Mouse (Mus musculus) liver, embryonic 16.5 days (tissue): ENCODE data around the gene Psmd13. TPM values are rescaled to one million over a fixed set of nuclear protein-coding genes. Genes with fewer than 3 reads are reported as not detected.

ENCODE experiments used
- ATAC-seq: fragments of 200-750 bp; cut with Nextera tagmentation; 2 replicates; pipeline ENCODE4 v1.8.0; 2017; ENCODE audit warnings: low read depth, mild to moderate bottlenecking, moderate number of reproducible peaks, moderate library complexity
- H3K27ac ChIP-seq: fragments of 300-500 bp; sonication (generic); 2 replicates; pipeline ENCODE4 v1.5.1; 2014; ENCODE audit warnings: mild to moderate bottlenecking, low read length
- H3K27me3 ChIP-seq: fragments of 300-500 bp; sonication (generic); 2 replicates; pipeline ENCODE4 v1.6.1; 2014; ENCODE audit warnings: low read depth, low read length, mixed read lengths; ENCODE audit not compliant: control insufficient read depth, insufficient read depth
- H3K36me3 ChIP-seq: fragments of 300-500 bp; sonication (generic); 2 replicates; pipeline ENCODE4 v1.6.1; 2014; ENCODE audit warnings: mild to moderate bottlenecking; ENCODE audit not compliant: control insufficient read depth, insufficient read depth
- H3K4me1 ChIP-seq: fragments of 300-500 bp; sonication (generic); 2 replicates; pipeline ENCODE4 v1.6.1; 2014; ENCODE audit warnings: low read depth, low read length, mixed read lengths; ENCODE audit not compliant: control insufficient read depth
- H3K4me2 ChIP-seq: fragments of 300-500 bp; sonication (generic); 2 replicates; pipeline ENCODE4 v1.6.1; 2014; ENCODE audit warnings: low read depth, low read length, mixed read lengths
- H3K4me3 ChIP-seq: fragments of 300-500 bp; sonication (generic); 2 replicates; pipeline ENCODE4 v1.5.1; 2014; ENCODE audit warnings: low read depth, mild to moderate bottlenecking, low read length
- H3K9ac ChIP-seq: fragments of 300-500 bp; sonication (generic); 2 replicates; pipeline ENCODE4 v1.6.1; 2014; ENCODE audit warnings: low read depth, low read length
- H3K9me3 ChIP-seq: fragments of 300-500 bp; sonication (generic); replicated peaks from 2 replicates; pipeline ENCODE4 v1.6.1; 2016; ENCODE audit warnings: low read length; ENCODE audit not compliant: control insufficient read depth
- WGBS: fragments of 180-500 bp; shearing (Covaris S2); extraction: QIAGEN DNeasy Blood & Tissue Kit; methylation state at CpG from one replicate; pipeline ENCODE4 v1.1.7; 2014; ENCODE audit not compliant: insufficient replicate concordance; 5-methylcytosine and 5-hydroxymethylcytosine counted together
- polyA plus RNA-seq: library from polyadenylated mRNA; unstranded; fragments of >200 nt; fragmentation: Nextera tagmentation; extraction: Ambion mirVana; gene quantifications from 2 replicates; pipeline ENCODE4 v1.2.1, GENCODE M21; 2015

Gene Psmd13
- polyA plus RNA-seq, 1 experiment from 2014 or later, result 108 TPM

GRCm38 (mm10) chr7:140942811-140943210 is 61.0 kb downstream of the Psmd13 start:
- H3K4me3 ChIP-seq, result no peak overlapping the region
- no peak overlapping the region for H3K9ac ChIP-seq
- H3K27ac ChIP-seq, result peak overlapping the region; percentile 1; the same call in 1 of the 2 replicates
- 81% methylated on average over 10 of the region's 10 CpGs for WGBS
- no peaks in the 10 kb centered on the region for H3K9me3 ChIP-seq
- H3K36me3 ChIP-seq, result no peaks in the 10 kb centered on the region
- H3K4me2 ChIP-seq, result no peak overlapping the region
- H3K4me1 ChIP-seq, result peaks cover 10% of the 10 kb centered on the region
- H3K27me3 ChIP-seq, result no peaks in the 10 kb centered on the region
- no peak for ATAC-seq

- H3K27ac ChIP-seq, result no peak overlapping the region
- no peak overlapping the region for H3K9ac ChIP-seq
- H3K27me3 ChIP-seq, result no peaks in the 10 kb centered on the region
- H3K4me1 ChIP-seq, result peaks cover 10% of the 10 kb centered on the region
- 76% methylated on average over 4 of the region's 4 CpGs for WGBS
- H3K36me3 ChIP-seq, result no peaks in the 10 kb centered on the region
- H3K4me3 ChIP-seq, result no peak overlapping the region
- no peak for ATAC-seq
- no peak overlapping the region for H3K4me2 ChIP-seq
- H3K9me3 ChIP-seq, result no peaks in the 10 kb centered on the region
Observed at GRCm38 (mm10) chr7:140943356-140943755, 61.6 kb downstream of the Psmd13 start.

GRCm38 (mm10) chr7:140944236-140944635 is 62.5 kb downstream of the Psmd13 start:
- WGBS, result 68% methylated on average over 7 of the region's 7 CpGs
- no peaks in the 10 kb centered on the region for H3K36me3 ChIP-seq
- H3K27me3 ChIP-seq, result no peaks in the 10 kb centered on the region
- H3K9ac ChIP-seq, result no peak overlapping the region
- H3K4me1 ChIP-seq, result peaks cover 10% of the 10 kb centered on the region
- ATAC-seq, result no peak
- no peak overlapping the region for H3K4me3 ChIP-seq
- H3K9me3 ChIP-seq, result no peaks in the 10 kb centered on the region
- H3K27ac ChIP-seq, result no peak overlapping the region
- H3K4me2 ChIP-seq, result no peak overlapping the region

GRCm38 (mm10) chr7:140945247-140945646 is 63.5 kb downstream of the Psmd13 start:
- no peak overlapping the region for H3K27ac ChIP-seq
- no peaks in the 10 kb centered on the region for H3K9me3 ChIP-seq
- H3K9ac ChIP-seq, result no peak overlapping the region
- ATAC-seq, result no peak
- H3K4me1 ChIP-seq, result peaks cover 10% of the 10 kb centered on the region
- no peak overlapping the region for H3K4me3 ChIP-seq
- no peaks in the 10 kb centered on the region for H3K27me3 ChIP-seq
- 75% methylated on average over 5 of the region's 5 CpGs for WGBS
- H3K4me2 ChIP-seq, result no peak overlapping the region
- H3K36me3 ChIP-seq, result no peaks in the 10 kb centered on the region

- H3K27ac ChIP-seq, result 0 out of 2 replicates have a peak overlapping the region, but pooled peaks have one; percentile 5
- H3K4me3 ChIP-seq, result no peak overlapping the region
- H3K4me1 ChIP-seq, result peaks cover 6% of the 10 kb centered on the region
- no peaks in the 10 kb centered on the region for H3K36me3 ChIP-seq
- ATAC-seq, result no peak
- 71% methylated on average over 10 of the region's 10 CpGs for WGBS
- H3K9me3 ChIP-seq, result no peaks in the 10 kb centered on the region
- no peaks in the 10 kb centered on the region for H3K27me3 ChIP-seq
- H3K4me2 ChIP-seq, result no peak overlapping the region
- H3K9ac ChIP-seq, result no peak overlapping the region
Observed at GRCm38 (mm10) chr7:140946311-140946710, 64.5 kb downstream of the Psmd13 start.

GRCm38 (mm10) chr7:140946980-140947379 is 65.2 kb downstream of the Psmd13 start:
- Histone ChIP-seq H3K27me3 (no peaks in the 10 kb centered on the region), H3K27ac (no peak overlapping the region), H3K36me3 (no peaks in the 10 kb centered on the region), H3K9me3 (no peaks in the 10 kb centered on the region), H3K4me2 (no peak overlapping the region), H3K4me3 (no peak overlapping the region), H3K4me1 (peaks cover 5% of the 10 kb centered on the region), H3K9ac (no peak overlapping the region)
- WGBS, result 21% methylated on average over 7 of the region's 7 CpGs
- peak; percentile 30 for ATAC-seq

- H3K9ac ChIP-seq, result no peak overlapping the region
- H3K4me3 ChIP-seq, result no peak overlapping the region
- H3K4me1 ChIP-seq, result no peaks in the 10 kb centered on the region; the same call in none of the 2 replicates
- no peak overlapping the region; the same call in 1 of the 2 replicates for H3K27ac ChIP-seq
- H3K27me3 ChIP-seq, result no peaks in the 10 kb centered on the region
- H3K36me3 ChIP-seq, result no peaks in the 10 kb centered on the region
- no peak overlapping the region for H3K4me2 ChIP-seq
- H3K9me3 ChIP-seq, result no peaks in the 10 kb centered on the region
- peak; percentile 42 for ATAC-seq
- 26% methylated on average over 8 of the region's 8 CpGs for WGBS
Observed at GRCm38 (mm10) chr7:140948161-140948560, 66.4 kb downstream of the Psmd13 start.

Other genes starting within 250 kb of the Psmd13 start
- gene Olfr53, start 235.5 kb upstream of the Psmd13 start, polyA plus RNA-seq, result not detected in 2 replicates
- not detected in 2 replicates for gene Olfr539, start 222.0 kb upstream of the Psmd13 start, polyA plus RNA-seq
- gene Olfr45, start 200.0 kb upstream of the Psmd13 start, polyA plus RNA-seq, result not detected in 2 replicates
- not detected in 2 replicates for gene Olfr541, start 184.7 kb upstream of the Psmd13 start, polyA plus RNA-seq
- 0.97 and 1.1 TPM in 2 replicates for gene Cyp2e1, start 118.2 kb upstream of the Psmd13 start, polyA plus RNA-seq
- gene Syce1, start 94.1 kb upstream of the Psmd13 start, polyA plus RNA-seq, result 0.07 and 0.14 TPM in 2 replicates
- 0.06 and 0.16 TPM in 2 replicates for gene Zfp941, start 59.8 kb upstream of the Psmd13 start, polyA plus RNA-seq
- gene Urah, start 47.0 kb upstream of the Psmd13 start, polyA plus RNA-seq, result 30.3 and 32.9 TPM in 2 replicates
- not detected in 2 replicates for gene Scgb1c1, start 36.4 kb upstream of the Psmd13 start, polyA plus RNA-seq
- gene Odf3, start 34.2 kb upstream of the Psmd13 start, polyA plus RNA-seq, result not detected in 2 replicates
- not detected in 2 replicates for gene Gm45785, start 25.6 kb upstream of the Psmd13 start, polyA plus RNA-seq
- gene Ric8a, start 25.0 kb upstream of the Psmd13 start, polyA plus RNA-seq, result 21.2 and 21.5 TPM in 2 replicates
- gene Bet1l, start 24.4 kb upstream of the Psmd13 start, polyA plus RNA-seq, result 19.3 and 20.9 TPM in 2 replicates
- gene Sirt3, start 341 bp downstream of the Psmd13 start, polyA plus RNA-seq, result 21.9 and 23.6 TPM in 2 replicates
- 1.4 and 3.4 TPM in 2 replicates for gene Cox8b, start 18.5 kb downstream of the Psmd13 start, polyA plus RNA-seq
- 7.8 and 10.8 TPM in 2 replicates for gene Nlrp6, start 38.9 kb downstream of the Psmd13 start, polyA plus RNA-seq
- gene Pgghg, start 59.4 kb downstream of the Psmd13 start, polyA plus RNA-seq, result 6.0 and 7.9 TPM in 2 replicates
- 0.26 and 0.44 TPM in 2 replicates for gene Ifitm5, start 68.3 kb downstream of the Psmd13 start, polyA plus RNA-seq
- gene Gm45717, start 74.0 kb downstream of the Psmd13 start, polyA plus RNA-seq, result not detected in 2 replicates
- 391 and 458 TPM in 2 replicates for gene Ifitm2, start 74.0 kb downstream of the Psmd13 start, polyA plus RNA-seq
- 15.2 and 15.4 TPM in 2 replicates for gene Ifitm1, start 85.3 kb downstream of the Psmd13 start, polyA plus RNA-seq
- gene Ifitm3, start 128.8 kb downstream of the Psmd13 start, polyA plus RNA-seq, result 68.0 and 76.2 TPM in 2 replicates
- gene Ifitm6, start 136.0 kb downstream of the Psmd13 start, polyA plus RNA-seq, result 23.3 and 28.4 TPM in 2 replicates
- gene Gm17387, start 147.2 kb downstream of the Psmd13 start, polyA plus RNA-seq, result not detected in 2 replicates
- 0.35 and 0.37 TPM in 2 replicates for gene B4galnt4, start 179.1 kb downstream of the Psmd13 start, polyA plus RNA-seq
- 0.69 and 1.1 TPM in 2 replicates for gene Pkp3, start 196.2 kb downstream of the Psmd13 start, polyA plus RNA-seq
- gene Sigirr, start 218.6 kb downstream of the Psmd13 start, polyA plus RNA-seq, result 27.2 and 28.1 TPM in 2 replicates
- gene Ano9, start 235.8 kb downstream of the Psmd13 start, polyA plus RNA-seq, result 1.5 and 3.8 TPM in 2 replicates
- 136 and 138 TPM in 2 replicates for gene Ptdss2, start 240.4 kb downstream of the Psmd13 start, polyA plus RNA-seq